Mouse (Mus musculus) CH12.LX (cell line): ENCODE measurements around the gene Nexn. TPM values are rescaled to one million over a fixed set of nuclear protein-coding genes. Genes with fewer than 3 reads are reported as not detected.
A peak's percentile ranks its signal among the peaks of the same experiment; 100 is the strongest.

Experiments used
- DNase-seq: peaks from one replicate; pipeline ENCODE4 v3.0.0-alpha.2; 2013; ENCODE audit errors: extremely low read depth
- H3K27ac ChIP-seq: 2 replicates; pipeline ENCODE4 v1.5.1; 2012; ENCODE audit warnings: low read depth, mild to moderate bottlenecking, control low read depth, moderate library complexity; ENCODE audit not compliant: insufficient read depth
- H3K27me3 ChIP-seq: replicated peaks from 2 replicates; pipeline ENCODE3; 2012; ENCODE audit warnings: inconsistent platforms
- H3K36me3 ChIP-seq, 2 experiments: replicated peaks in 1 of 2; 2 replicates each; pipeline versions ENCODE3 to v1.6.1; 2012; ENCODE audit warnings: inconsistent platforms in 1 of 2, low read length in 1 of 2, mild to moderate bottlenecking in 1 of 2, mixed read lengths in 1 of 2, moderate library complexity in 1 of 2; ENCODE audit not compliant: control insufficient read depth in 1 of 2, insufficient read depth in 1 of 2
- H3K4me1 ChIP-seq, 2 experiments: 2 replicates each; pipeline ENCODE4 v1.6.1; 2012; ENCODE audit warnings: inconsistent platforms in 1 of 2, moderate library complexity in 1 of 2; ENCODE audit not compliant: insufficient read depth in 2 of 2, control insufficient read depth in 1 of 2
- H3K4me2 ChIP-seq: 2 replicates; pipeline ENCODE4 v1.6.1; 2012; ENCODE audit warnings: low read depth, mild to moderate bottlenecking, control low read depth; ENCODE audit not compliant: poor library complexity, insufficient read depth, severe bottlenecking
- H3K4me3 ChIP-seq, 3 experiments: fragments of 150-350 bp in 1 of 3; sonication (generic) in 1 of 3; replicated peaks in 1 of 3; 2 replicates each; pipeline versions ENCODE3 to v1.5.1; 2011 to 2012; ENCODE audit warnings: low read depth in 2 of 3, low read length in 2 of 3, mild to moderate bottlenecking in 2 of 3, moderate library complexity in 2 of 3, control low read depth in 1 of 3, improper control_type of control experiment in 1 of 3, inconsistent platforms in 1 of 3, mixed read lengths in 1 of 3; ENCODE audit not compliant: poor library complexity in 1 of 3
- H3K79me2 ChIP-seq: replicated peaks from 2 replicates; pipeline ENCODE4 v1.6.1; 2012; ENCODE audit warnings: mild to moderate bottlenecking, moderate library complexity; ENCODE audit not compliant: control insufficient read depth, poor library complexity, insufficient read depth, severe bottlenecking; ENCODE audit errors: extremely low read depth
- H3K9ac ChIP-seq: 2 replicates; pipeline ENCODE4 v1.6.1; 2012; ENCODE audit warnings: low read depth, mild to moderate bottlenecking, control low read depth, moderate library complexity; ENCODE audit not compliant: insufficient read depth
- H3K9me3 ChIP-seq: replicated peaks from 2 replicates; pipeline ENCODE3; 2012; ENCODE audit warnings: low read length, inconsistent platforms, mixed read lengths
- BHLHE40 ChIP-seq: IDR thresholded peaks from 2 replicates; pipeline ENCODE4 v1.6.1; 2011; ENCODE audit warnings: mild to moderate bottlenecking, low read depth, low read length, improper control_type of control experiment
- CTCF ChIP-seq, 2 experiments: IDR thresholded peaks in 1 of 2; conservative IDR thresholded peaks in 1 of 2; 2 replicates each; pipeline ENCODE4 v1.5.1; 2011 to 2012; ENCODE audit warnings: low read depth in 2 of 2, low read length in 2 of 2, improper control_type of control experiment in 1 of 2, inconsistent platforms in 1 of 2, mild to moderate bottlenecking in 1 of 2, moderate library complexity in 1 of 2
- E2F4 ChIP-seq: IDR thresholded peaks from 2 replicates; pipeline ENCODE4 v1.6.1; 2011; ENCODE audit warnings: low read depth, low read length, improper control_type of control experiment; ENCODE audit not compliant: insufficient replicate concordance
- ELF1 ChIP-seq: IDR thresholded peaks from 2 replicates; pipeline ENCODE4 v1.6.1; 2014; ENCODE audit warnings: low read depth, mild to moderate bottlenecking, inconsistent platforms, low read length, improper control_type of control experiment
- ETS1 ChIP-seq: conservative IDR thresholded peaks from 2 replicates; pipeline ENCODE4 v1.6.1; 2012; ENCODE audit warnings: low read depth, mild to moderate bottlenecking, inconsistent platforms, low read length, improper control_type of control experiment, moderate library complexity
- GABPA ChIP-seq: IDR thresholded peaks from 2 replicates; pipeline ENCODE4 v1.6.1; 2012; ENCODE audit warnings: low read depth, low read length, improper control_type of control experiment, inconsistent platforms; ENCODE audit not compliant: insufficient replicate concordance
- JUND ChIP-seq: conservative IDR thresholded peaks from 2 replicates; pipeline ENCODE4 v1.6.1; 2011; ENCODE audit warnings: low read depth, low read length, improper control_type of control experiment
- KAT2A ChIP-seq: IDR thresholded peaks from 2 replicates; pipeline ENCODE4 v1.6.1; 2012; ENCODE audit warnings: low read length, improper control_type of control experiment, inconsistent platforms; ENCODE audit not compliant: insufficient replicate concordance
- MAFK ChIP-seq: IDR thresholded peaks from 2 replicates; pipeline ENCODE4 v1.6.1; 2011; ENCODE audit warnings: low read length, improper control_type of control experiment; ENCODE audit not compliant: insufficient replicate concordance
- MEF2A ChIP-seq: IDR thresholded peaks from 2 replicates; pipeline ENCODE4 v1.6.1; 2014; ENCODE audit warnings: low read depth, mild to moderate bottlenecking, inconsistent platforms, low read length, improper control_type of control experiment, borderline replicate concordance
- MXI1 ChIP-seq: IDR thresholded peaks from 2 replicates; pipeline ENCODE4 v1.6.1; 2011; ENCODE audit warnings: mild to moderate bottlenecking, low read depth, low read length, improper control_type of control experiment
- POLR2A ChIP-seq: IDR thresholded peaks from 2 replicates; pipeline ENCODE4 v1.6.1; 2011; ENCODE audit warnings: low read depth, mild to moderate bottlenecking, improper control_type of control experiment, low read length
- RCOR1 ChIP-seq: conservative IDR thresholded peaks from 2 replicates; pipeline ENCODE4 v1.6.1; 2012; ENCODE audit warnings: low read depth, mild to moderate bottlenecking, inconsistent platforms, low read length, improper control_type of control experiment
- SIN3A ChIP-seq: IDR thresholded peaks from 2 replicates; pipeline ENCODE4 v1.6.1; 2012; ENCODE audit warnings: low read length, improper control_type of control experiment, inconsistent platforms
- SMC3 ChIP-seq: IDR thresholded peaks from 2 replicates; pipeline ENCODE4 v1.6.1; 2011; ENCODE audit warnings: low read depth, low read length, improper control_type of control experiment
- TBP ChIP-seq: conservative IDR thresholded peaks from 2 replicates; pipeline ENCODE4 v1.6.1; 2011; ENCODE audit warnings: low read depth, low read length, improper control_type of control experiment
- TCF12 ChIP-seq: IDR thresholded peaks from 2 replicates; pipeline ENCODE4 v1.6.1; 2014; ENCODE audit warnings: low read depth, mild to moderate bottlenecking, inconsistent platforms, low read length, improper control_type of control experiment
- UBTF ChIP-seq: IDR thresholded peaks from 2 replicates; pipeline ENCODE4 v1.6.1; 2012; ENCODE audit warnings: low read depth, mild to moderate bottlenecking, inconsistent platforms, low read length, improper control_type of control experiment, moderate library complexity
- USF2 ChIP-seq: conservative IDR thresholded peaks from 2 replicates; pipeline ENCODE4 v1.6.1; 2011; ENCODE audit warnings: low read depth, low read length, improper control_type of control experiment
- ZC3H11A ChIP-seq: IDR thresholded peaks from 2 replicates; pipeline ENCODE4 v1.6.1; 2012; ENCODE audit warnings: low read depth, mild to moderate bottlenecking, inconsistent platforms, low read length, improper control_type of control experiment
- ZNF384 ChIP-seq: IDR thresholded peaks from 2 replicates; pipeline ENCODE4 v1.6.1; 2012; ENCODE audit warnings: low read depth, low read length, improper control_type of control experiment, inconsistent platforms
- dilution Hi-C: fragments of 300-500 bp; cut with MboI; formaldehyde crosslinking; loops from 2 replicates; pipeline ENCODE4 v1.14.3; 2020; ENCODE audit warnings: low sequenced_read_pairs; ENCODE audit not compliant: extremely low pct_unique_long_range_greater_than_20kb, extremely low pct_ligation_motif_present
- in situ Hi-C: fragments of 300-500 bp; cut with MboI; formaldehyde crosslinking; loops from 3 replicates; pipeline ENCODE4 v1.14.3; 2019; ENCODE audit warnings: low sequenced_read_pairs, low pct_ligation_motif_present, low pct_unique_long_range_greater_than_20kb, mixed read lengths
- polyA plus RNA-seq: library from polyadenylated mRNA; unstranded; fragments of >175 nt; gene quantifications from 2 replicates; pipeline ENCODE4 v1.2.1, GENCODE M21; 2012; ENCODE audit warnings: low read depth; ENCODE audit not compliant: insufficient read length
- total RNA-seq, 2 experiments: library from RNA; depleted of rRNA; stranded (reverse); fragments of 300-350 nt in 1 of 2; fragments of >200 nt in 1 of 2; gene quantifications; 2 replicates each; pipeline ENCODE4 v1.2.3; 2012 to 2014

The Nexn gene
- total and polyA plus RNA-seq, 3 experiments, result 0.08 to 0.17 TPM; not detected in 1

DNA sequence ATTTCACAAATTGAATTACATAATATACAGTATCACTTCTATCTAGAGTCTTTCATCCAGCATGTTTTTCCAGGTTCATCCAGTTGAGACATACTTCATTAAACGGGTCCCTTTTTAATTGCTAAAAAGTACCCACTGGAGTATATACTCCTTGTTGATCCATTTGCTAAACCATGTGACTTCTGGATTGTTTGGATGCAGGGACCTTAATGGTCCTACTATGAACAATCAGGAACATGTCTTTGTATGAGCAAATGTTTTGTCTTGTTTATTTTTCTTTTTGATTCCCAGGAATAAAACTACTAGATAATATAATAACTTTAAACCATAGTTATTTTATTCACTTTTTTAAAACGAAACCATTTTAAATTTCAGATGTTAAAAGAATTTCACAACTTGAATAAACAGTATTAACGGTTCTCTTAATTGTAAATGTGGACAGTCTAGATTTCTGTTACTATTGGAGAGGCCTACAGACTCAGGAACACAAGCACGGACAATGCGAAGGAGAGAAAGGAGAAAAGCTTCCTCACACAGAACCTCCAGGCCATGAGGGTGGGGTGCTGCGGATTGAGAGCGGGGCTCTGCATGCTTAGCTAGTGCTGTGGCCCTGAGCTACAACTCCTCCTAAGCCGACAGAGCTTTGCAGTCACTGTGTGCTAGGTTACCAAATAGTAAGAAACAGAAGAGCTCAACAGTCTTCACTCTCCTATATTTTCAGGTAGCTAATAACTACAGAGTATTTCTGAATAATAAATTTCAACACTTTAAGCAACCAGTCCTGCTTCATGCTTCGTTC lies 75.3 kb downstream of the Nexn start:
- peak overlapping the region; percentile 90 for H3K4me2 ChIP-seq

DNA sequence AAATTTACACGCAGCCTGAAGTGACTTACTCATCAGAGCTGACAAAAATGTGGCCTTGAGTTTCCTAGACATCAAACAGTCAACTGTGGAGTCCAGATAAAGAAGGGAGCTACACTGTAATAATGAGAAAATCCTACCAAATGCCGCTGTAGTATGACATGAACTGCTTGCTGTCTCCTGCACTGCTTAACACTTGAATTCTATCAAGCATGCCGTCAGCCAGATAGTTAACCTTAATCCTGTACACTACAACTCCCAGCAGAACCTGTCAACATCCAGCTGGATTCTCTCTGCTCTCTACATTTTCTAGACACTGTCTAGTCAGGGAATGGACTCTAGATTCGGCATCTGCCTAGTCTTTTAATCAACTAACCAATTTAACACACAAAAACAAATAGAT lies 76.8 kb downstream of the Nexn start:
- Histone ChIP-seq H3K27me3 (no peaks in the 10 kb centered on the region), H3K9me3 (no peaks in the 10 kb centered on the region), H3K9ac (no peak overlapping the region), H3K4me3 (no peak overlapping the region), H3K27ac (no peak overlapping the region), H3K4me1 (peaks cover 6 to 36% of the 10 kb centered on the region in 2 experiments), H3K79me2 (peaks cover 26% of the 10 kb centered on the region), H3K4me2 (no peak overlapping the region), H3K36me3 (peaks cover 12 to 30% of the 10 kb centered on the region in 2 experiments)
- TF ChIP-seq CTCF (conservative IDR thresholded peaks at IDR 0.05 in 1 of 2, IDR thresholded peaks at IDR 0.05 in 1 of 2; ENCODE audit: low read depth in 2 of 2, low read length in 2 of 2), result no peak
- TF ChIP-seq BHLHE40, result no peak
- TF ChIP-seq MEF2A, result no peak
- no peak for TF ChIP-seq RCOR1
- no peak for TF ChIP-seq SMC3
- TF ChIP-seq ELF1, result no peak
- TF ChIP-seq TCF12, result no peak
- no peak for TF ChIP-seq ZC3H11A
- no peak for TF ChIP-seq SIN3A
- no peak for TF ChIP-seq MXI1
- no peak for TF ChIP-seq ZNF384
- in situ Hi-C loops (no loop called here), dilution Hi-C loops (no loop called here)
- DNase-seq, result no peak

More for the DNA sequence above, 75.3 kb downstream of the Nexn start:
- in situ Hi-C loops (loop anchor here (5.0 kb wide), 1 partner anchor 69 kb away; no protein-coding TSS in a partner anchor), dilution Hi-C loops (no loop called here)
- peaks cover 26% of the 10 kb centered on the region for H3K79me2 ChIP-seq
- DNase-seq, result no peak
- H3K27me3 ChIP-seq, result peaks cover 2% of the 10 kb centered on the region
- no peaks in the 10 kb centered on the region for H3K9me3 ChIP-seq
- H3K4me3 ChIP-seq, result peak overlapping the region in 2 of 3 experiments; percentile 2 to 8
- H3K27ac ChIP-seq, result no peak overlapping the region
- H3K9ac ChIP-seq, result peak overlapping the region; percentile 10
- TF ChIP-seq GABPA (no peak), USF2 (no peak), E2F4 (no peak), ETS1 (no peak), JUND (no peak), MAFK (no peak), CTCF (conservative IDR thresholded peaks at IDR 0.05 in 1 of 2, IDR thresholded peaks at IDR 0.05 in 1 of 2; ENCODE audit: low read depth in 2 of 2, low read length in 2 of 2) (no peak), ELF1 (no peak), KAT2A (no peak), TBP (no peak), RCOR1 (no peak), UBTF (no peak), BHLHE40 (no peak), MEF2A (no peak), POLR2A (no peak), SMC3 (no peak)
- peaks cover 4 to 14% of the 10 kb centered on the region in 2 experiments for H3K36me3 ChIP-seq
- H3K4me1 ChIP-seq, result peaks cover 7 to 40% of the 10 kb centered on the region in 2 experiments
